Mouse (Mus musculus): Measurements from ENCODE around the gene Mab21l3.
A peak's percentile ranks its signal among the peaks of the same experiment; 100 is the strongest.

The Mab21l3 gene

GRCm38 (mm10) chr3:101848816-101849215, at the start of gene Mab21l3:
Gene Mab21l3, minus strand, starts transcription at chr3:101848959.
- DNase-seq (ENCODE audit: low spot score in 2 of 2) = no peak

- DNase-seq (ENCODE audit: low spot score in 2 of 2) = no peak
These were observed 48.7 kb upstream of the Mab21l3 start for GRCm38 (mm10) chr3:101897377-101897974.

- DNase-seq (ENCODE audit: low spot score in 2 of 2) = peak; percentile 37 to 51
These were observed 48.1 kb upstream of the Mab21l3 start for GRCm38 (mm10) chr3:101896893-101897292.

- no peak for DNase-seq (ENCODE audit: low spot score in 2 of 2)
These were observed 46.7 kb upstream of the Mab21l3 start for GRCm38 (mm10) chr3:101895376-101895910.

- DNase-seq (ENCODE audit: low spot score in 2 of 2) = no peak
These were observed 36.8 kb upstream of the Mab21l3 start for GRCm38 (mm10) chr3:101885591-101885990.

- no peak for DNase-seq (ENCODE audit: low spot score in 2 of 2)
These were observed 36.3 kb upstream of the Mab21l3 start for GRCm38 (mm10) chr3:101885041-101885440.

- no peak for DNase-seq (ENCODE audit: low spot score in 2 of 2)
These were observed 35.1 kb upstream of the Mab21l3 start for GRCm38 (mm10) chr3:101883902-101884301.

- no peak for DNase-seq (ENCODE audit: low spot score in 2 of 2)
These were observed 33.0 kb upstream of the Mab21l3 start for GRCm38 (mm10) chr3:101881721-101882120.

- DNase-seq (ENCODE audit: low spot score in 2 of 2) = no peak
These were observed 32.1 kb upstream of the Mab21l3 start for GRCm38 (mm10) chr3:101880818-101881217.

GRCm38 (mm10) chr3:101878136-101878535, 29.4 kb upstream of the Mab21l3 start:
- DNase-seq (ENCODE audit: low spot score in 2 of 2) = no peak

GRCm38 (mm10) chr3:101876459-101877285, 27.9 kb upstream of the Mab21l3 start:
- DNase-seq (ENCODE audit: low spot score in 2 of 2) = no peak

- DNase-seq (ENCODE audit: low spot score in 2 of 2) = no peak
These were observed 26.6 kb upstream of the Mab21l3 start for GRCm38 (mm10) chr3:101875258-101875920.

- no peak for DNase-seq (ENCODE audit: low spot score in 2 of 2)
These were observed 24.4 kb upstream of the Mab21l3 start for GRCm38 (mm10) chr3:101873061-101873675.

GRCm38 (mm10) chr3:101871951-101872350, 23.2 kb upstream of the Mab21l3 start:
- no peak for DNase-seq (ENCODE audit: low spot score in 2 of 2)

- DNase-seq (ENCODE audit: low spot score in 2 of 2) = no peak
These were observed 18.3 kb upstream of the Mab21l3 start for GRCm38 (mm10) chr3:101867001-101867421.

GRCm38 (mm10) chr3:101861856-101862255, 13.1 kb upstream of the Mab21l3 start:
- no peak for DNase-seq (ENCODE audit: low spot score in 2 of 2)

- peak; percentile 10 to 23 for DNase-seq (ENCODE audit: low spot score in 2 of 2)
These were observed 11.4 kb upstream of the Mab21l3 start for GRCm38 (mm10) chr3:101860151-101860550.

GRCm38 (mm10) chr3:101859740-101860139, 11.0 kb upstream of the Mab21l3 start:
- no peak for DNase-seq (ENCODE audit: low spot score in 2 of 2)

- no peak for DNase-seq (ENCODE audit: low spot score in 2 of 2)
These were observed 5.3 kb upstream of the Mab21l3 start for GRCm38 (mm10) chr3:101854075-101854474.

- no peak for DNase-seq (ENCODE audit: low spot score in 2 of 2)
These were observed 2.6 kb upstream of the Mab21l3 start for GRCm38 (mm10) chr3:101851363-101851762.

- DNase-seq (ENCODE audit: low spot score in 2 of 2) = no peak
These were observed 2.7 kb downstream of the Mab21l3 start for GRCm38 (mm10) chr3:101846096-101846495.
